In genomic region chr8:127603062-127603461, GRCm38 (mm10) we compare ENCODE assay signal across 9 mouse cellular contexts.
A peak's percentile ranks its signal among the peaks of the same experiment; 100 is the strongest.
DNase-seq lines count a peak whose midpoint lies in the region; ATAC-seq lines count a peak whose summit lies in the region.
"Had no signal": no experiment of that assay in that cellular context is flagged by ENCODE, and none has a peak within 500 bp of the region (broad histone marks: within the 10 kb centered on the region; RNA-seq: fewer than 3 reads in every experiment).

No protein-coding gene starts in this region.

- H3K27me3 ChIP-seq in forebrain, embryonic 15.5 days: no peaks in the 10 kb centered on the region
- H3K27me3 ChIP-seq in forebrain, embryonic 11.5 days (ENCODE audit: control insufficient read depth, insufficient read depth, low read length): no peaks in the 10 kb centered on the region
- H3K27me3 ChIP-seq: stomach, embryonic 15.5 days had no signal

- H3K9me3 ChIP-seq in forebrain, embryonic 15.5 days: no peaks in the 10 kb centered on the region
- no peaks in the 10 kb centered on the region for H3K9me3 ChIP-seq in forebrain, embryonic 11.5 days (ENCODE audit: control insufficient read depth, low read length)
- H3K9me3 ChIP-seq: stomach, embryonic 15.5 days had no signal

- WGBS in forebrain, embryonic 15.5 days: 86% methylated on average over 15 of the region's 15 CpGs
- whole genome bisulfite sequencing in forebrain, embryonic 11.5 days: 95% methylated on average over 15 of the region's 15 CpGs

- intact Hi-C loops in heart, postnatal 36 days (cut with DNase I): no loop called here

- H3K27ac ChIP-seq in forebrain, embryonic 15.5 days (replicated peaks): no peak overlapping the region
- no peak overlapping the region for H3K27ac ChIP-seq in forebrain, embryonic 11.5 days (ENCODE audit: low read depth, low read length)
- H3K27ac ChIP-seq: stomach, embryonic 15.5 days had no signal

- no peaks in the 10 kb centered on the region for H3K4me1 ChIP-seq in forebrain, embryonic 15.5 days
- H3K4me1 ChIP-seq in forebrain, embryonic 11.5 days (replicated peaks; ENCODE audit: control insufficient read depth, insufficient read depth, low read length): no peaks in the 10 kb centered on the region
- H3K4me1 ChIP-seq: stomach, embryonic 15.5 days had no signal

- ATAC-seq in forebrain, embryonic 15.5 days (replicated peaks): 0 out of 2 replicates have a peak, but pooled peaks have one; percentile 32
- no peak for ATAC-seq in forebrain, embryonic 11.5 days (replicated peaks; ENCODE audit: low FRiP score)

- no peak for DNase-seq in forebrain, embryonic 11.5 days (ENCODE audit: low spot score)
- peak; percentile 18 for DNase-seq in ovary, postnatal 36 days (ENCODE audit: low spot score)
- no peak for DNase-seq in ovary, postnatal 10 days (ENCODE audit: low spot score)
- peak; percentile 31 to 64 for DNase-seq in cerebellum, postnatal 4 days (ENCODE audit: low spot score in 2 of 2)
- peak; percentile 39 to 58 for DNase-seq in heart, postnatal 36 days
- DNase-seq in kidney, adult 18-20 months: no peak
- no peak for DNase-seq in spleen, adult 18-20 months

- no peak overlapping the region for H3K4me2 ChIP-seq in forebrain, embryonic 15.5 days (replicated peaks)
- no peak overlapping the region for H3K4me2 ChIP-seq in forebrain, embryonic 11.5 days (ENCODE audit: low read depth, low read length, severe bottlenecking)
- H3K4me2 ChIP-seq: stomach, embryonic 15.5 days had no signal

- H3K4me3 ChIP-seq in forebrain, embryonic 15.5 days: no peak overlapping the region
- no peak overlapping the region for H3K4me3 ChIP-seq in forebrain, embryonic 11.5 days (ENCODE audit: low read depth, low read length)
- H3K4me3 ChIP-seq: stomach, embryonic 15.5 days had no signal

- H3K9ac ChIP-seq in forebrain, embryonic 15.5 days (replicated peaks): no peak overlapping the region
- no peak overlapping the region for H3K9ac ChIP-seq in forebrain, embryonic 11.5 days (ENCODE audit: low read length)
- H3K9ac ChIP-seq: stomach, embryonic 15.5 days had no signal

- no peaks in the 10 kb centered on the region for H3K36me3 ChIP-seq in forebrain, embryonic 15.5 days
- H3K36me3 ChIP-seq in forebrain, embryonic 11.5 days (ENCODE audit: control insufficient read depth, insufficient read depth, low read length): no peaks in the 10 kb centered on the region
- H3K36me3 ChIP-seq: stomach, embryonic 15.5 days had no signal

Comparison
In these comparisons a context has a peak if more than half of its experiments do, and no peak if none do; other contexts are left out.
1. DNase-seq: peak in ovary, postnatal 36 days (single experiment), cerebellum, postnatal 4 days (2 of 2) and heart, postnatal 36 days (2 of 2); none in forebrain, embryonic 11.5 days (single experiment), ovary, postnatal 10 days (single experiment), kidney, adult 18-20 months (single experiment) and spleen, adult 18-20 months (0 of 2).